Mouse (Mus musculus): ENCODE results near the gene Ubac2. TPM values are rescaled to one million over a fixed set of nuclear protein-coding genes. Genes with fewer than 3 reads are reported as not detected.

Ubac2 gene
- polyA plus RNA-seq, 1 experiment from 2014 or later = 58.9 TPM

DNA sequence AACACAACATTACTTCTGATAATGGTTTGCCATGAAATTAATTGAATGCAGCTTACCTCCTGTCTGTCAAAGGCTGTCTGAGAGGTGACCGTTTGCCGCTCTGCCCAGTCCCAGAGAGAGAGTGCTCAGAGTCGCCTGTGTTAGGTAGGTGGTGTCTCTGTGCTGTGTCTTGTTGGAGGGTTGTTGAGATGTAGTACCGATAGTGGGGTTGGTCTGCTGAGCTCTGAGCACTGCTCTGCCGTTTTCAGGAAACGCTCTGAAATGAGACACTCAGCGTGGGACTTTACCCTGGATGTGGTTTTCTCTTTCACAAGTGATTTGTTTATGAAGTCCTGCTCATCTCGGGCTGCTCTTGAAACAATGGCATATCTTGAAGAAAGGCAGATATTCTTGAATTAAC is 37.2 kb downstream of the Ubac2 start, which contains the start of gene Gpr18:
Gene Gpr18 (minus strand): TSS at position 161 of the 400 bp plus-strand sequence.
- Histone ChIP-seq H3K4me3 (no peak within 1 kb of the TSS), H3K27ac (replicated peaks) (no peak within 1 kb of the TSS), H3K36me3 (peaks cover 44% of the 10 kb centered on the region), H3K9me3 (no peaks in the 10 kb centered on the region), H3K4me1 (no peaks in the 10 kb centered on the region), H3K4me2 (replicated peaks) (no peak within 1 kb of the TSS), H3K9ac (replicated peaks) (no peak within 1 kb of the TSS), H3K27me3 (no peaks in the 10 kb centered on the region)
- WGBS = 84% methylated on average over 8 of the region's 8 CpGs
- no peak for ATAC-seq (ENCODE audit: low FRiP score, low read depth)

DNA sequence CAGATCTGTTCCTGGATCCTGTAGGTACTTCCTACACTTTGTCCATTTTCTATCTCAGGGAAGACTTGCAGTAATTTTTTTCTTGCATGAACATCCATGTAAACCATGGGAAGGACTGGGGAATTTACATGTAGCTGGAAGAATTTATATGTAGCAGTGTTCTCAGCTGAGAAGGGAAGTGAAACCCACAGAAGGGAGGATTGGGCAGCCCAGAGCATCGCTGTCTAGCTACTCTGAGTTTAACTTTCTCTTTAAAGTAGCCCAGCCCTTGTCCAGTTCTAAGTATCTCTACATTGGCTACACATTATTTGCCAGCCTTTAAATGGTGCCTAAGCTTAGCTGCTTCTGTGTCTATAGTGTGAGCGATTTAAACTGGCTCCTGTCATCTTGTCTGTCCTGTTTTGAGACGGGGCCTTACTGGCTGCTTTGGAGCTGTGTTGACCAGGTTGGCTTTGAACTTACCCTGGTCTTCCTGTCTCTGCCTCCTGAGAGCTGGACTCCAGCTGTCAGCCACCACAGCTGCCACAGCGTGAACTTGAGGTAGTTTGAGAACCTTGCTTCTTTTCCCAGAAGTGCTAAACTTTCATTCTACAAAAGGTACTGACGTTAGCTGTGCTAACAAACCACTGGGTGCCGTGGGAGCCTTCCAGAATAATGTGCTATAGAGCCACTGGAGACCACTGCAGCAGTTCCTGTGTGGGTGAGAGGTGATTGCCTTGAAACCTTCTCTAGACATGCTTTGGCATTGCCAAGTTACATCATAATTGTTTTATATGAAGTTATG is 38.1 kb downstream of the Ubac2 start:
- H3K9ac ChIP-seq (replicated peaks) = no peak overlapping the region
- H3K36me3 ChIP-seq = peaks cover 39% of the 10 kb centered on the region
- H3K27ac ChIP-seq (replicated peaks) = no peak overlapping the region
- no peak overlapping the region for H3K4me2 ChIP-seq (replicated peaks)
- no peaks in the 10 kb centered on the region for H3K4me1 ChIP-seq
- H3K4me3 ChIP-seq = no peak overlapping the region
- WGBS = 92% methylated on average over 6 of the region's 6 CpGs
- H3K9me3 ChIP-seq = no peaks in the 10 kb centered on the region
- no peak for ATAC-seq (ENCODE audit: low FRiP score, low read depth)
- no peaks in the 10 kb centered on the region for H3K27me3 ChIP-seq

GRCm38 (mm10) chr14:121918266-121918665 is 39.8 kb downstream of the Ubac2 start:
- 68% methylated on average over 3 of the region's 3 CpGs for WGBS
- Histone ChIP-seq H3K36me3 (peaks cover 25% of the 10 kb centered on the region), H3K27ac (replicated peaks) (no peak overlapping the region), H3K27me3 (no peaks in the 10 kb centered on the region), H3K9me3 (no peaks in the 10 kb centered on the region), H3K4me3 (no peak overlapping the region), H3K4me2 (replicated peaks) (no peak overlapping the region), H3K9ac (replicated peaks) (no peak overlapping the region), H3K4me1 (no peaks in the 10 kb centered on the region)
- ATAC-seq (ENCODE audit: low FRiP score, low read depth) = no peak

DNA sequence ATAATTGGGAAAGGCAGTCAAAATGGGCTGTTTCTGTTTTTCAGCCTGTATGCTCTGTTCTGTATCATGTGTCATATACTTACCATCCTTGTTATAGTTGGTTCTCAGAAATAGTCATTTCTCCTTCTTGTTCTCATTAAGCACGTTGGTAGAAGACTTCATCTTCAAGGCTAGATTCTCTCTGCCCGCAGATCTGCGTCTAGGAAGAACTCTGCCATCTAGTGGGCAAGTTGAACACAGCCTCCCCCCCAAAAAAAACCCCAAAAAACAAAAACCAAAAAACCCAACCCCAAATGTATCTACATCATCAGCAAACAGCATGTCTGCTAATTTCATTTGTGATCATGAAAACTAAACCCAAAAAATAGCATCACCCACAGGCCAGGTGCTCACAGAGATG is 41.3 kb downstream of the Ubac2 start:
- Histone ChIP-seq H3K27ac (replicated peaks) (no peak overlapping the region), H3K36me3 (peaks cover 25% of the 10 kb centered on the region), H3K4me2 (replicated peaks) (no peak overlapping the region), H3K9ac (replicated peaks) (no peak overlapping the region), H3K4me1 (no peaks in the 10 kb centered on the region), H3K4me3 (no peak overlapping the region), H3K27me3 (no peaks in the 10 kb centered on the region), H3K9me3 (no peaks in the 10 kb centered on the region)
- WGBS = 40% methylated on average over 3 of the region's 3 CpGs
- no peak for ATAC-seq (ENCODE audit: low FRiP score, low read depth)

DNA sequence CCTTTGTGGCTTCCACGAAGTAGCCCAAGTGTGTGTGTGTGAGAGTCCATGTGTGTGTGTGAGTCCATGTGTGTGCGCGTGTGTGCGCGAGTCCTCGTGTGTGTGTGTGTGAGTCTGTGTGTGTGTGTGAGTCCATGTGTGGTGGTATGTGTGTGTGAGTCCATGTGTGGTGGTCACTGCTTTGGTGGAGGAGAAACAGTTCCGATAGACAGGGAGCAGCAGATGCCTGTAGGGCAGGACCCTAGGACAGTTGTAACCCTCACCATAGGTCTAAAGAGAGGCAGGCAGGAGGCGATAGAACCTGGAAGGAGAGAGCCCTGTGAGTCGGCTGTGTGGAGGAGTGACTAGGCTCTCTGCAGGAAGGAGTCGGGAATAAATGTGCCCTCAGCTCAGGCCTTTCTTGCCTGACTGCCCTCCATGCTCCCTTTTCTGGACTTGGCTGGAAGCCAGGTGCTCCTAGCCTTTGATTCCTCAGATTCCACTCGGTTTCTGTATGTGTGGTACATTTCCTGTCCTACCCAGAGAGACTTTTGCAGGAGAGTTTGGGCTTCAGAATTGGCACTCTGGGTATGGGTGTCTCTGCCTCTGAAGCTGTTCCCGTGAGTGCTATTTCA is 42.2 kb downstream of the Ubac2 start:
- no peak for ATAC-seq (ENCODE audit: low FRiP score, low read depth)
- Histone ChIP-seq H3K4me3 (no peak overlapping the region), H3K4me1 (no peaks in the 10 kb centered on the region), H3K4me2 (replicated peaks) (no peak overlapping the region), H3K27ac (replicated peaks) (no peak overlapping the region), H3K36me3 (peaks cover 25% of the 10 kb centered on the region), H3K27me3 (no peaks in the 10 kb centered on the region), H3K9ac (replicated peaks) (no peak overlapping the region), H3K9me3 (no peaks in the 10 kb centered on the region)
- WGBS = 85% methylated on average over 12 of the region's 12 CpGs

DNA sequence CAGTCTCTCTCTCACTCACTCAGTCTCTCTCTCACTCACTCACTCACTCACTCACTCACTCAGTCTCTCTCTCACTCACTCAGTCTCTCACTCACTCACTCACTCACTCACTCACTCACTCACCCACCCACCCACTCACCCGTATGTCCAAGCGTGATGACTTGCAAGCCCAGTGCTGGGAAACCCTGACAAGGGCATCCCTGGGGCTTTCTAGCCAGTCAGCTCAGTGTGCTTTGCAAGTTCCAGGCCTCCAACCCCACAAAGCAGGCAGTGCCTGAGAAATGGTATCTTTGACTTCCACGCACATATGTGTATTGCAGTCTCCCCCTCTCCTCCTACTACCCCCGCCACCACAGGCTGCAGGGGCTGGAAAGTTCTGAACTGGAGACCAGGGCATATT is 43.6 kb downstream of the Ubac2 start:
- Histone ChIP-seq H3K4me1 (no peaks in the 10 kb centered on the region), H3K36me3 (peaks cover 14% of the 10 kb centered on the region), H3K4me2 (replicated peaks) (no peak overlapping the region), H3K9me3 (no peaks in the 10 kb centered on the region), H3K27ac (replicated peaks) (no peak overlapping the region), H3K9ac (replicated peaks) (no peak overlapping the region), H3K27me3 (no peaks in the 10 kb centered on the region), H3K4me3 (no peak overlapping the region)
- WGBS = 96% methylated on average over 4 of the region's 4 CpGs
- ATAC-seq (ENCODE audit: low FRiP score, low read depth) = no peak

- WGBS = 92% methylated on average over 4 of the region's 4 CpGs
- no peak for ATAC-seq (ENCODE audit: low FRiP score, low read depth)
- Histone ChIP-seq H3K36me3 (peaks cover 7% of the 10 kb centered on the region), H3K9ac (replicated peaks) (no peak overlapping the region), H3K4me3 (no peak overlapping the region), H3K27me3 (no peaks in the 10 kb centered on the region), H3K27ac (replicated peaks) (no peak overlapping the region), H3K4me2 (replicated peaks) (no peak overlapping the region), H3K9me3 (no peaks in the 10 kb centered on the region), H3K4me1 (no peaks in the 10 kb centered on the region)
Measured at GRCm38 (mm10) chr14:121922731-121923130, 44.3 kb downstream of the Ubac2 start.

- Histone ChIP-seq H3K27me3 (no peaks in the 10 kb centered on the region), H3K4me3 (no peak overlapping the region), H3K9me3 (no peaks in the 10 kb centered on the region), H3K4me1 (no peaks in the 10 kb centered on the region), H3K36me3 (peaks cover 5% of the 10 kb centered on the region; the same call in 1 of the 2 replicates), H3K9ac (replicated peaks) (no peak overlapping the region), H3K4me2 (replicated peaks) (no peak overlapping the region), H3K27ac (replicated peaks) (no peak overlapping the region)
- ATAC-seq (ENCODE audit: low FRiP score, low read depth) = no peak
- 84% methylated on average over 6 of the region's 6 CpGs for WGBS
Measured at GRCm38 (mm10) chr14:121924876-121925275, 46.5 kb downstream of the Ubac2 start.

- H3K9me3 ChIP-seq = no peaks in the 10 kb centered on the region
- no peak overlapping the region for H3K4me3 ChIP-seq
- 0 out of 2 replicates have a peak, but pooled peaks cover 5% of the 10 kb centered on the region for H3K4me1 ChIP-seq
- 83% methylated on average over 6 of the region's 6 CpGs for WGBS
- H3K27me3 ChIP-seq = no peaks in the 10 kb centered on the region
- H3K4me2 ChIP-seq (replicated peaks) = no peak overlapping the region
- H3K9ac ChIP-seq (replicated peaks) = no peak overlapping the region
- no peak for ATAC-seq (ENCODE audit: low FRiP score, low read depth)
- H3K27ac ChIP-seq (replicated peaks) = no peak overlapping the region
- no peaks in the 10 kb centered on the region for H3K36me3 ChIP-seq
Measured at GRCm38 (mm10) chr14:121926901-121927300, 48.5 kb downstream of the Ubac2 start.

DNA sequence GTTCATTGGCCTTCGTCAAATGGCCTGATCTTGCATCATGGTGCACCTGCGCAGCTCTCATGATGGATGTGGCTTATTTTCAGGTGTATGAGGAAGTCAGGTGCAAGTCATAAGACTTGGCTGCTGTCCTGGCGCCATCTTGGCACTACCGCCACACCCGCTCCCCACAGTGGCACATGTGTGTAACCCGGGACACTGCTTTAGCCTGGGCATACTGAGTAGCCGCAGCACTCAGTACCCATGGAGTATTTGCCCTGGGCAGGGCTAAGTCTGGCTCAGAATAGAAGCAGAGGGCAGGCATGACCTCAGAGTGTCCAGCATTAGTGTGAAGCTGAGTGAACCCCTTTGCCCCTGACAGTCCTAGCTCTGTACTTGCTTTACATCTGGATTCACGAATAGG is 49.0 kb downstream of the Ubac2 start:
- no peak overlapping the region for H3K9ac ChIP-seq (replicated peaks)
- H3K27me3 ChIP-seq = no peaks in the 10 kb centered on the region
- H3K36me3 ChIP-seq = no peaks in the 10 kb centered on the region
- H3K9me3 ChIP-seq = no peaks in the 10 kb centered on the region
- no peak overlapping the region for H3K4me3 ChIP-seq
- ATAC-seq (ENCODE audit: low FRiP score, low read depth) = peak; percentile 53; the same call in 1 of the 2 replicates
- 95% methylated on average over 8 of the region's 8 CpGs for WGBS
- no peak overlapping the region for H3K4me2 ChIP-seq (replicated peaks)
- no peak overlapping the region for H3K27ac ChIP-seq (replicated peaks)
- H3K4me1 ChIP-seq = 0 out of 2 replicates have a peak, but pooled peaks cover 9% of the 10 kb centered on the region

- Histone ChIP-seq H3K4me2 (replicated peaks) (no peak overlapping the region), H3K36me3 (peaks cover 3% of the 10 kb centered on the region; the same call in 1 of the 2 replicates), H3K9me3 (no peaks in the 10 kb centered on the region), H3K27ac (replicated peaks) (no peak overlapping the region), H3K27me3 (no peaks in the 10 kb centered on the region), H3K4me1 (0 out of 2 replicates have a peak, but pooled peaks cover 9% of the 10 kb centered on the region), H3K4me3 (no peak overlapping the region), H3K9ac (replicated peaks) (no peak overlapping the region)
- ATAC-seq (ENCODE audit: low FRiP score, low read depth) = no peak
- 72% methylated on average over 8 of the region's 8 CpGs for WGBS
Measured at GRCm38 (mm10) chr14:121928375-121929137, 50.1 kb downstream of the Ubac2 start.

All from midbrain, embryonic 12.5 days (tissue).